Mouse (Mus musculus) small intestine, adult 2 months (tissue): Measurements from ENCODE around the gene Eci1. TPM values are rescaled to one million over a fixed set of nuclear protein-coding genes. Genes with fewer than 3 reads are reported as not detected.
A peak's percentile ranks its signal among the peaks of the same experiment; 100 is the strongest.

ENCODE experiments used
- H3K27ac ChIP-seq: fragments of 200-500 bp; 2 replicates; pipeline ENCODE4 v1.5.1; 2012; ENCODE audit warnings: low read depth, low read length, control low read depth, inconsistent platforms; ENCODE audit not compliant: insufficient read depth
- H3K27me3 ChIP-seq: fragments of 200-500 bp; 2 replicates; pipeline ENCODE4 v1.6.1; 2012; ENCODE audit warnings: mild to moderate bottlenecking, moderate library complexity, low read length, inconsistent platforms; ENCODE audit not compliant: control insufficient read depth, insufficient read depth
- H3K36me3 ChIP-seq: fragments of 200-500 bp; 2 replicates; pipeline ENCODE4 v1.6.1; 2012; ENCODE audit warnings: mild to moderate bottlenecking, low read length, control low read depth, inconsistent platforms; ENCODE audit not compliant: control insufficient read depth, insufficient read depth
- H3K4me1 ChIP-seq: fragments of 200-500 bp; 2 replicates; pipeline ENCODE4 v1.6.1; 2012; ENCODE audit warnings: low read length, inconsistent platforms, mixed read lengths; ENCODE audit not compliant: control insufficient read depth, insufficient read depth, insufficient read length
- H3K4me3 ChIP-seq: fragments of 200-500 bp; 2 replicates; pipeline ENCODE4 v1.5.1; 2012; ENCODE audit warnings: low read depth, mild to moderate bottlenecking, control low read depth, inconsistent platforms, low read length, moderate library complexity
- CTCF ChIP-seq: fragments of 200-500 bp; IDR thresholded peaks from 2 replicates; pipeline ENCODE4 v1.5.1; 2012; ENCODE audit warnings: low read depth, mild to moderate bottlenecking, control low read depth, inconsistent platforms, low read length, moderate library complexity, mixed read lengths; ENCODE audit not compliant: insufficient replicate concordance, insufficient read length; ENCODE audit errors: extremely low read depth
- POLR2A ChIP-seq: fragments of 200-500 bp; IDR thresholded peaks from 2 replicates; pipeline ENCODE4 v1.6.1; 2012; ENCODE audit warnings: low read depth, mild to moderate bottlenecking, control low read depth, inconsistent platforms, low read length, moderate library complexity
- WGBS: fragments of 180-500 bp; shearing (Covaris S2); methylation state at CpG from one replicate; pipeline ENCODE4 v1.1.7; 2018; 5-methylcytosine and 5-hydroxymethylcytosine counted together
- polyA plus RNA-seq: library from polyadenylated mRNA; depleted of rRNA; stranded (reverse); fragments of >200 nt; gene quantifications from 2 replicates; pipeline ENCODE4 v1.2.3, GENCODE M21; 2012

The Eci1 gene
- polyA plus RNA-seq, 1 experiment, result 97.7 TPM

DNA sequence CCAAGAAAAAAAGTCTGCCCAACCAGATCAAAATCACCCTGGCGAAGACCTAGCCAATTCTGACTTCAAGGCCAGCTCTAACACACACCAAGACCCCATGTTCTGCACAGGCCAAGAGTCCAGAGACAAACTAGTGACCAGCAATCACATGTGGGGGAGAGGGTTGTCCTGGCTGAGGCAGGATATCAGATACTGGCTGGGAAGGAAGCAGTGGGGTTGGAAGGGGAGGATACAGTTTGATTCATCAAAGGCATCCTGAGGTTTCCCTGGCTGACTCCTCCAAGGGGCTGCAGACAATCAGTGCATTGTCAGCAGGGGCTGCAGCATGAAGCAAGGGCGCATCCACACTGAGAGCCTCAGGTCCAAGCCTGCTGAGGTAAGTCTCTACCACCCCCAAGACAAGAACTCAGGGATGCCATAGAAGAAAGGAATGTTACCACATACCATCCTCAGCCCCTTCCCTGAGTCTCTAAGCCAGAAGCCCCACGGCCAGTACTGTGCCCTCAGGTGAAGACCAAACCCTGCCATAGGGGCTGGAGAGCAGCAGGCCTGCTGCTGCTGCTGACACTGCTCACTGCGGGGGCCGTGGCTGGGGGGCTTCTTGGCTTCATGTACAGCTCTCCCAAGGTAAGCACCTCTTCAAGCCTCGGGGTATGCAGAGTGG, 47.3 kb downstream of the Eci1 start, which contains the start of gene Bricd5:
Gene Bricd5 (plus strand): TSS at position 273 of the 664 bp plus-strand sequence.
- Histone ChIP-seq H3K4me3 (peak within 1 kb of the TSS; percentile 8; the same call in 1 of the 2 replicates), H3K4me1 (peaks cover 39% of the 10 kb centered on the region), H3K36me3 (peaks cover 28% of the 10 kb centered on the region), H3K27ac (peak within 1 kb of the TSS; percentile 96), H3K27me3 (no peaks in the 10 kb centered on the region)
- WGBS, result 62% methylated on average over 6 of the region's 6 CpGs
- TF ChIP-seq POLR2A (0 out of 2 replicates have a peak, but pooled peaks have one; percentile 13), CTCF (no peak)

DNA sequence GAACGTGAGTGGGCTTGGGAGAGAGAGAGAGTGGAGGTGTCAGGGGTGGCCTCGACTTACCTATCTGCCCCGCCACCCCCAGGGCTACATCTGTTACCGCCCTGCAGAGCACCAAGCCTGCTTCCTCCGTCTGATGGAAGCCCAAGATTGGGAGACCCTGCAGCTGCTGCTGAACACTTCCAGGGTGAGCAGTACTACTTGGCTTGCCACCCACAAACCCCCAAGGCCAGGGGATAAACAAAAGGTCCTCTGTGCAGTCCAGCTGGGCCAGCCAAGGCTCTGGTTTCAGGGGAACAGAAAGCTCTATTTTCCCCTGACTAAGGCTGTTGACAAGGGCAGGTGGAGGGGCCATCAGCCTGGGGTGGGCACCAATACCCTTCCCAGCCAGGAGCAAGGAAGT, 48.1 kb downstream of the Eci1 start:
- H3K27ac ChIP-seq, result no peak overlapping the region
- no peak overlapping the region for H3K4me3 ChIP-seq
- H3K4me1 ChIP-seq, result peaks cover 39% of the 10 kb centered on the region
- no peaks in the 10 kb centered on the region for H3K27me3 ChIP-seq
- peaks cover 28% of the 10 kb centered on the region for H3K36me3 ChIP-seq
- 86% methylated on average over 5 of the region's 5 CpGs for WGBS
- no peak for TF ChIP-seq POLR2A

DNA sequence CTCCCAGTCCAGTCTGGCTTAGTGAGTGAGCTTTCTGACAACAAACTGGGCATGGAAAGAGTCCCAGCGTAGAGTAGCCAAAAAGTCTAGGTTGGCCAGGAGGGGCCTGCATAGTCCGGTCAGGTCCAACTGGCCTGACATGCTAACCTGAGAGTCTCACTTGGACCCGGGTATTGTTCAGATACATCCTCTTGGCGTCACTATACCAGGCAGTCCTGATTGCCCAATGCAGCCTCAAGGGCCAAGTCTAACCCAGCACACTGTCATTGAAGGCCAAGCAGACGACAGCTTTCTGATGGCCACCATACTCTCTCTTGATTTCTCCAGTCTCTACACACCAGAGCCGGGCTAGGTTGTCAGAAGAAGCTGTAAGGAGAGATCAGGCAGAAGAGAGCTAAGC, 49.1 kb downstream of the Eci1 start:
- 84% methylated on average over 6 of the region's 6 CpGs for WGBS

DNA sequence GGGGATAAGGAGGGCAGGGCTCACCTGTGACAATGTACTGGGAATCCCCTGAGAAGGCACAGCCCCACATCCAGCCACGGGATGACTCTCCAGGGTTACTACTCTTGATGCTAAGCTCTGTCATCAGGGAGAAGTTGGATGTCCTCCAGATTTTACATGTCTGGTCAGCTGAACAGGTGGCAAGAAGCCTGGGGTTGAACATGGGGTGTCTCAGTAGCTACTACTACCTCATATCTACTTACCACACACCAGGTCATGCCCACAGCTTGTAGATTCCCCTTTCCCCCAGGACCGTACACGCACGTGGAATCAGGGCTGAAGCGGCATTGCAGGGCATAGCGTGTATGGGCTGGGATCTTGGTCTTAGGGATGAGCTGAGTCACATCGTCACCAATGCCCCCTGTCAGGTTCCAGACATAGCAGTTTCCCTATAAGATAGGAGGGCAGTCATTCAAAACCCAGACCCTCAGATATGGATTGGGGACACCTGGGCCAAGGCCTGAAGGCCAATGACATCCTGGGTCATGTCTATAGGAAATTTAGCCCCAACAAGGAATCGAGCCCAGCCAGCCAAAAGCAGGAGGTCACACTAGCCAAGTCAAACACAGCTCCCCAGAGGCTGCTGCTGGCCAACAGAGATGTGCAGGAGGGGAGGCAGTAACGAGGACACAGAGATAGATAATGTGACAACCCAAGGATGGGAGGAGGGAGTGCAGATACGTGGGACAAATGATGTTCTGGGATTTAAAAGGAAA, 49.8 kb downstream of the Eci1 start:
- peaks cover 28% of the 10 kb centered on the region for H3K36me3 ChIP-seq
- H3K27me3 ChIP-seq, result no peaks in the 10 kb centered on the region
- H3K4me1 ChIP-seq, result peaks cover 35% of the 10 kb centered on the region
- TF ChIP-seq POLR2A, result no peak
- no peak for TF ChIP-seq CTCF
- WGBS, result 87% methylated on average over 10 of the region's 10 CpGs
- H3K4me3 ChIP-seq, result no peak overlapping the region
- no peak overlapping the region for H3K27ac ChIP-seq

More for the DNA sequence above, 49.1 kb downstream of the Eci1 start:
- Histone ChIP-seq H3K27ac (no peak overlapping the region), H3K36me3 (peaks cover 28% of the 10 kb centered on the region), H3K4me3 (no peak overlapping the region), H3K4me1 (peaks cover 39% of the 10 kb centered on the region), H3K27me3 (no peaks in the 10 kb centered on the region)
- no peak for TF ChIP-seq POLR2A
- no peak for TF ChIP-seq CTCF

DNA sequence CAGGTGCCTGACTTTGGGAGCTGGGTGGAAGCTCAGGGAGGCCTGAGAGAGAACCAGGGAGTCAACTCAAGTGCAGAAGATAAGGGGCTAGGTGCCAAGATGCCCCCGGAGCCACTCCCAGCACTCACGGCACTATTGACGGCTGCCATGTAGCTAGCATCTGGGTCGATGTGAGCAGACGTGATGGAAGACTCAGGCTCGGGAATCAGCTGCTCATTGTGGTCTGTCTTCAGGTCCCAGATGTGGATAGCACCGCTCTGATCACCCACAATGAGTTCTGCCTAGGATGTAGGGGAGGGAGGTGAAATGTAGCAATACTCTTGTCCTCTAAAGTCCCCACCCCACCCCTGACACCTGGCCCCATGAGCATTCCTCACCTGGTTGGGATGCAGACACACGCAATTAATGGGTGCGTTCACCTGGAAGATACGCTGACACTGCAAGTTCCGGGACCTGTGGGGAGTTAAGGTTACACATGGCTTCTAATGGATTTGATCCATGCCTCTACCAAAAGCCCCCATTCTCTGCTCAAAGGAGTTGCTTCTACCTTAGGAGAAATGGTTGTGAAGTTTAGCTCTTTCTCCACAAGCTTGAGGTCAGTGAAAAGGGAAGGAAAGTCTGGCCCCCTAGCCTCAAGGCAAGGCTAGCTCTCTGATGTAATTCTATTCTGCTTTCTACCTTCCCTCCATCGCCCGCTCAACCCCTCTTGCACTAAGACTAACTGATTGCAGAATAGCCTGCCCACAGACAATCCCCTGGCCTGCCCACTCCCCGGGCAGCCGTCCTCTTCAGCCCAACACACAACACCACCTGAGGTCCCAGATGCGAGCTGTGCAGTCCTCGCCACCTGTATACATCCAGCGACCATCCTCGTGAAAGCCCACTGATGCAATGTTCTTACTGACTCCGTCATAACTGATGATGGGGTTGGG, 50.9 kb downstream of the Eci1 start:
- 84% methylated on average over 20 of the region's 20 CpGs for WGBS
- no peaks in the 10 kb centered on the region for H3K27me3 ChIP-seq
- no peak overlapping the region for H3K4me3 ChIP-seq
- peaks cover 31% of the 10 kb centered on the region for H3K4me1 ChIP-seq
- H3K36me3 ChIP-seq, result peaks cover 28% of the 10 kb centered on the region
- TF ChIP-seq POLR2A, result no peak
- TF ChIP-seq CTCF, result no peak
- peak overlapping the region; percentile 1; the same call in 1 of the 2 replicates for H3K27ac ChIP-seq

DNA sequence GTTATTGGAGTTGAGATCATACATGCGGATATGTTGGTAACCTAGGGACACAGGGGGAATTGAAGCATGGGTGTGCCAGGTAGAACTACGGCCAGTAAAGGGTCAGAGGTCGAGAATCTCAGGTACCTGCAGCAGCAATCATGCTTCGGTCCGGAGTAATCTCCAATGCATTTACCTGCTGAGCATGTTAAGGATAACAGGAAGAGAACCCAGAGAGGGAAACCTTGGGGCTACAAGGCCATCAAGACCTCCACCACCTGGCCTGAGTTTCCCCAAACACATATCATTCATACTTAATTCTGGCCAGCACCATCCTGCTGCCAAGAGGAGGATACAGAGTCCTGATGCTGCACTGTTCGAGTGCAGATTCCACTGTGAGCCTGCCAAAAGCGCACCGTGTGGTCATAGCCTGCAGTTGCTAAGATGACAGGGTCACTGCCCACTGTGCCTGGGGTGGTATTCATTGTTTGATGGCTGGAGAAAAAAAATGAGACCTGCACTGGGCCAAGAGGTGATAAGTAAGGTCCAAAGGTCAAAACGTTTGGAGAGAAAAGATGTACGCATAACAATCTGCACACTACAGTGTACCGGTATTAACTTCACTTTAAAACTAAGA, 51.7 kb downstream of the Eci1 start:
- Histone ChIP-seq H3K27me3 (no peaks in the 10 kb centered on the region), H3K4me3 (peak overlapping the region; percentile 84), H3K27ac (peak overlapping the region; percentile 52), H3K4me1 (peaks cover 27% of the 10 kb centered on the region), H3K36me3 (peaks cover 28% of the 10 kb centered on the region)
- TF ChIP-seq CTCF (no peak), POLR2A (no peak; the same call in 1 of the 2 replicates)
- 17% methylated on average over 11 of the region's 11 CpGs for WGBS
